Mouse (Mus musculus): ENCODE measurements around the gene Ces1a. TPM values are rescaled to one million over a fixed set of nuclear protein-coding genes. Genes with fewer than 3 reads are reported as not detected.

Ces1a gene
- not detected in 2 replicates for polyA plus RNA-seq (2012; rRNA removed)

DNA sequence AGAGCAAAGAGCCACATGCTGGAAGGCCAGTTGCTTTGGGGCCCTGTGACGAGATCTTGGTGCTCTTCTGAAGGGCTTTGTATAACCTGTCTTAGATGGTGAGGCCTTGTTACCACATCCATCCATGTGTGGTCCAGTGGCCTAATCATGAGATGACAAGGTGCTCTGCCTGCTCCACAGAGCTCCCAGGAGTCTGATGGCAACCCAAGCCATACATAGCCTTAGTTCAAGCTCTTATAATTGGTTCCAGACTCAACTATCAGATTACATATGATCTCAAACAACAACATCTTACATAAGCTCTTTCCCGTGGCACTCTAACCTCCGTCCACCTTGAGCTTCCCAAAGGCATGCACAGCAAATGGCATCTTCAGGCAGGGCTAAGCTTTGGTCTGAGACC is at the start of gene Ces1a:
TSS of gene Ces1a (minus strand) at position 101 of the 400 bp plus-strand sequence.

GRCm38 (mm10) chr8:93079887-93080286 is 31.9 kb upstream of the Ces1a start, which contains the start of gene Ces1b:
Ces1b (minus strand) TSS chr8:93080017.

Other genes starting within 250 kb of the Ces1a start
- 29.0 and 92.9 TPM in 2 replicates for gene Mmp2, start 220.9 kb downstream of the Ces1a start, polyA plus RNA-seq (2012; rRNA removed)
- 7.4 and 9.7 TPM in 2 replicates for gene Lpcat2, start 192.9 kb downstream of the Ces1a start, polyA plus RNA-seq (2012; rRNA removed)
- 1.3 and 3.1 TPM in 2 replicates for gene Capns2, start 146.8 kb downstream of the Ces1a start, polyA plus RNA-seq (2012; rRNA removed)
- gene Slc6a2, start 88.1 kb downstream of the Ces1a start, polyA plus RNA-seq (2012; rRNA removed): 0.68 and 1.9 TPM in 2 replicates
- not detected in 2 replicates for gene Ces1b, start 31.8 kb upstream of the Ces1a start, polyA plus RNA-seq (2012; rRNA removed)
- gene Ces1c, start 83.1 kb upstream of the Ces1a start, polyA plus RNA-seq (2012; rRNA removed): not detected in 2 replicates
- 0.39 and 0.63 TPM in 2 replicates for gene Ces1d, start 149.6 kb upstream of the Ces1a start, polyA plus RNA-seq (2012; rRNA removed)
- not detected in 2 replicates for gene Ces1e, start 181.4 kb upstream of the Ces1a start, polyA plus RNA-seq (2012; rRNA removed)
- gene Ces1f, start 231.6 kb upstream of the Ces1a start, polyA plus RNA-seq (2012; rRNA removed): not detected in 2 replicates

Measured in central nervous system, embryonic 14 days (tissue).